Mouse (Mus musculus): Measurements from ENCODE around the gene Tnfrsf8. TPM values are rescaled to one million over a fixed set of nuclear protein-coding genes. Genes with fewer than 3 reads are reported as not detected.

Tnfrsf8 gene
- polyA plus RNA-seq, 1 experiment from 2014 or later = 0.11 TPM

Other genes with a start within 250 kb of the Tnfrsf8 start
- gene Vps13d, start 120.2 kb downstream of the Tnfrsf8 start, polyA plus RNA-seq (2015; fragmentation: Nextera tagmentation; extraction: Ambion mirVana) = 10.1 and 10.2 TPM in 2 replicates
- 5.3 and 5.9 TPM in 2 replicates for gene Tnfrsf1b, start 68.3 kb downstream of the Tnfrsf8 start, polyA plus RNA-seq (2015; fragmentation: Nextera tagmentation; extraction: Ambion mirVana)
- gene Zfp990, start 195.6 kb upstream of the Tnfrsf8 start, polyA plus RNA-seq (2015; fragmentation: Nextera tagmentation; extraction: Ambion mirVana) = 0.13 and 0.49 TPM in 2 replicates